In the genomic region with DNA sequence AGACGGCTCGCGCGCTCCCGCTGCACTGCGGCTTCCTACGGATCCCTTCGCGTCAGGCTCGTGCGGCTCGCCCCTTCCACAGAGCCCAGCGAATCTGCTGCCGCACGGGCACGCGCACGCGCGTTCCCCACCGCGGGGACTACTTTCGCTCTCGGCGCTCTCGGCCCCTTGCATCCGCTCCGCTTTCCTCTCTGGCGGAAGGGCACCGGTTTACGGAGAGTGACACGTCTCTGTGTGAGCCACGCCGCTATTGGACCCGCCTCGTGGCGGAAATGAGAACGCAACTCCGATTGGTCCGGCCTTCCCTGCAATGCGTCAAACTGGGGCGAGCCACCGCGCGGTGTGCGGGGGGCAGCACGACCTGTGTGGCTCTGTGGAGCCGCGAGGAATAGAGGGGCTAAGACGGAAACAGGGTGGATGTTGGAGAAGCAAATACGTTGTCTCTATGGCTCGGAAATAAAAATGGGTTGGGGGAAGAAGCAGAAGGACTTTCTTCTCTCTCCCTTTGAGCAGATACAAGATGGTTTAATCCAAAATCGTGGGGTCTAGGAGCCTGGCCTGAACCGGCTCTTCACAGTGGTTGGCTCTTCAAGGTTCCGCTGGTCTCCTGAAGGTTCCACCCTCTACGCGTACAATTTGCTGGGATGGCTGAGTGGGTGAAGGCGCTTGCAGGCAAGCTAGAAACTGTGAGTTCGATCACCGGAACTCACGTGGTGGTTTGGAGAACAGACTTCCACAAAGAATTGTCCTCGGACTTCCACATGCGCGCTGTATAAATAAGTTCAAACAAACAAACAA, we compare ENCODE assay signal across 8 mouse cellular contexts. TPM values are rescaled to one million over a fixed set of nuclear protein-coding genes. Genes with fewer than 3 reads are reported as not detected.
DNase-seq lines count a peak whose midpoint lies in the region; ATAC-seq and TF ChIP-seq lines count a peak whose summit lies in the region.

Calm3 (minus strand) TSS at position 78 of the 798 bp plus-strand sequence.

- peaks cover 38% of the 10 kb centered on the region for H3K4me1 ChIP-seq in hindbrain, embryonic 13.5 days (replicated peaks)

- peak within 1 kb of the TSS; percentile 94 for H3K4me3 ChIP-seq in hindbrain, embryonic 13.5 days

- H3K27ac ChIP-seq in hindbrain, embryonic 13.5 days: peak within 1 kb of the TSS; percentile 99

- DNase-seq in Patski (ENCODE audit: low read depth, low spot score): peak; percentile 99
- peak; percentile 100 for DNase-seq in cerebellum, postnatal 14 days
- DNase-seq in frontal cortex, postnatal 14 days (ENCODE audit: low spot score in 2 of 2): peak; percentile 99 to 100
- DNase-seq in layer of hippocampus, postnatal 25 days (ENCODE audit: extremely low spot score in 1 of 2, low spot score in 1 of 2): peak; percentile 99 to 100
- peak; percentile 99 for DNase-seq in lung, postnatal 25 days (ENCODE audit: low spot score)
- peak; percentile 100 for DNase-seq in retina, embryonic 14.5 days (ENCODE audit: low spot score)
- peak; percentile 99 for DNase-seq in thymus, postnatal 4 days

- H3K9me3 ChIP-seq in hindbrain, embryonic 13.5 days: no peaks in the 10 kb centered on the region

- peak within 1 kb of the TSS; percentile 99 for H3K9ac ChIP-seq in hindbrain, embryonic 13.5 days

- peak; percentile 82 for ATAC-seq in Patski
- peak; percentile 93 for ATAC-seq in hindbrain, embryonic 13.5 days (ENCODE audit: low FRiP score)

- CTCF ChIA-PET in Patski (lab: Charles Lee): interaction anchor here (1.2 to 1.8 kb wide), 2 partner anchors 10 to 50 kb away, joined by 3 to 6 read pairs; no protein-coding TSS in a partner anchor

- H3K27me3 ChIP-seq in Patski: no peaks in the 10 kb centered on the region
- no peaks in the 10 kb centered on the region for H3K27me3 ChIP-seq in hindbrain, embryonic 13.5 days

- H3K36me3 ChIP-seq in hindbrain, embryonic 13.5 days: peaks cover 16% of the 10 kb centered on the region

- 2% methylated on average over 63 of the region's 64 CpGs for whole genome bisulfite sequencing in hindbrain, embryonic 13.5 days

- H3K4me2 ChIP-seq in hindbrain, embryonic 13.5 days: peak within 1 kb of the TSS; percentile 82

- POLR2A ChIA-PET in Patski (lab: Charles Lee): no interaction called here

- TF ChIP-seq CTCF in Patski (IDR thresholded peaks at IDR 0.05): no peak

- in situ Hi-C loops in Patski (cut with MboI; ENCODE audit: low pct_unique_long_range_greater_than_20kb): no loop called here

RNA-seq across cellular contexts. Expression of gene Calm3, which starts in this region (rescaled TPM):
- polyA plus RNA-seq in Patski (2021): 237 TPM
- polyA plus RNA-seq in hindbrain, embryonic 13.5 days (2015; fragmentation: Nextera tagmentation; extraction: Ambion mirVana): 307 and 317 TPM in 2 replicates
- 1,000 to 10,000 TPM; 2,256 to 2,439 TPM for total RNA-seq in layer of hippocampus, postnatal 25 days (2021)

Comparison
In these comparisons a context has a peak if more than half of its experiments do, and no peak if none do; other contexts are left out.
1. Peak in every context shown above with its lines: DNase-seq, ATAC-seq, H3K4me3 ChIP-seq and H3K27ac ChIP-seq.